Mouse (Mus musculus): Measurements from ENCODE around the gene Gm13698. TPM values are rescaled to one million over a fixed set of nuclear protein-coding genes. Genes with fewer than 3 reads are reported as not detected.

The Gm13698 gene
- total and polyA plus RNA-seq, 3 experiments, result 0.04 to 0.44 TPM; not detected in 1

- dilution Hi-C loops (cut with MboI; ENCODE audit: extremely low pct_ligation_motif_present, extremely low pct_unique_long_range_greater_than_20kb, low sequenced_read_pairs) (no loop called here), in situ Hi-C loops (cut with MboI; ENCODE audit: low pct_ligation_motif_present, low pct_unique_long_range_greater_than_20kb, low sequenced_read_pairs) (loop anchor here (25.0 kb wide), 1 partner anchor 129 kb away; the partner anchor contains the start of gene Fam171b)
- 0 out of 2 replicates have a peak within 1 kb of the TSS, but pooled peaks have one; percentile 3 for H3K9ac ChIP-seq (ENCODE audit: insufficient read depth, low read depth)
- H3K27ac ChIP-seq (ENCODE audit: insufficient read depth, low read depth), result peak within 1 kb of the TSS; percentile 18; the same call in 1 of the 2 replicates
- no peaks in the 10 kb centered on the region for H3K9me3 ChIP-seq (replicated peaks; ENCODE audit: low read length)
- peak; percentile 84 for TF ChIP-seq SIN3A (IDR thresholded peaks at IDR 0.05; ENCODE audit: low read length)
- 0 out of 2 replicates have a peak, but pooled peaks have one; percentile 34 for TF ChIP-seq HCFC1 (IDR thresholded peaks at IDR 0.05; ENCODE audit: low read depth, low read length)
- peak; percentile 38; the same call in 1 of the 2 replicates for TF ChIP-seq IRF4 (IDR thresholded peaks at IDR 0.05; ENCODE audit: low read depth, low read length)
- TF ChIP-seq CHD2 (IDR thresholded peaks at IDR 0.05; ENCODE audit: low read length), result peak; percentile 84
- TF ChIP-seq CTCF (conservative IDR thresholded peaks at IDR 0.05 in 1 of 2, IDR thresholded peaks at IDR 0.05 in 1 of 2; ENCODE audit: low read depth in 2 of 2, low read length in 2 of 2), result no peak
- TF ChIP-seq UBTF (IDR thresholded peaks at IDR 0.05; ENCODE audit: low read depth, low read length), result no peak
- 0 out of 2 replicates have a peak, but pooled peaks have one; percentile 27 for TF ChIP-seq POLR2A (IDR thresholded peaks at IDR 0.05; ENCODE audit: low read depth, low read length)
- TF ChIP-seq PAX5 (IDR thresholded peaks at IDR 0.05; ENCODE audit: low read length), result no peak
- TF ChIP-seq MAZ (IDR thresholded peaks at IDR 0.05; ENCODE audit: low read depth, low read length), result peak; percentile 81; the same call in 1 of the 2 replicates
- no peak for TF ChIP-seq RAD21 (IDR thresholded peaks at IDR 0.05; ENCODE audit: low read depth, low read length)
- 0 out of 2 replicates have a peak, but pooled peaks have one; percentile 51 for TF ChIP-seq KAT2A (IDR thresholded peaks at IDR 0.05; ENCODE audit: insufficient replicate concordance, low read length)
- peak; percentile 39; the same call in 1 of the 2 replicates for TF ChIP-seq EP300 (IDR thresholded peaks at IDR 0.05; ENCODE audit: low read length)
- no peak for TF ChIP-seq BHLHE40 (IDR thresholded peaks at IDR 0.05; ENCODE audit: low read depth, low read length)
- peak; percentile 97 for TF ChIP-seq MXI1 (IDR thresholded peaks at IDR 0.05; ENCODE audit: low read depth, low read length)
- no peak for TF ChIP-seq JUND (conservative IDR thresholded peaks at IDR 0.05; ENCODE audit: low read depth, low read length)
- no peaks in the 10 kb centered on the region for H3K79me2 ChIP-seq (replicated peaks; ENCODE audit: control insufficient read depth, extremely low read depth, insufficient read depth, poor library complexity, severe bottlenecking)
- H3K4me2 ChIP-seq (ENCODE audit: insufficient read depth, low read depth, poor library complexity, severe bottlenecking), result peak within 1 kb of the TSS; percentile 77
- no peaks in the 10 kb centered on the region for H3K27me3 ChIP-seq (replicated peaks)
- no peaks in the 10 kb centered on the region for H3K36me3 ChIP-seq (replicated peaks in 1 of 2; ENCODE audit: control insufficient read depth in 1 of 2, insufficient read depth in 1 of 2, low read length in 1 of 2)
- H3K4me3 ChIP-seq (replicated peaks in 1 of 3; ENCODE audit: low read depth in 2 of 3, low read length in 2 of 3, poor library complexity in 1 of 3), result peak within 1 kb of the TSS; percentile 15 to 56 (median 23)
- H3K4me1 ChIP-seq (ENCODE audit: control insufficient read depth in 1 of 2, insufficient read depth in 2 of 2), result peaks cover 2 to 20% of the 10 kb centered on the region in 2 experiments; a peak in 3 of 4 replicates
- peak; percentile 88 for DNase-seq (ENCODE audit: extremely low read depth)
Measured at GRCm38 (mm10) chr2:83940931-83941361, 14.5 kb upstream of the Gm13698 start, which contains the start of gene Zswim2. Zswim2 (minus strand) TSS chr2:83941228.

- Histone ChIP-seq H3K79me2 (replicated peaks; ENCODE audit: control insufficient read depth, extremely low read depth, insufficient read depth, poor library complexity, severe bottlenecking) (no peaks in the 10 kb centered on the region), H3K27me3 (replicated peaks) (no peaks in the 10 kb centered on the region), H3K4me3 (replicated peaks in 1 of 3; ENCODE audit: low read depth in 2 of 3, low read length in 2 of 3, poor library complexity in 1 of 3) (peak overlapping the region; percentile 15 to 56 (median 23)), H3K9ac (ENCODE audit: insufficient read depth, low read depth) (0 out of 2 replicates have a peak overlapping the region, but pooled peaks have one; percentile 3), H3K9me3 (replicated peaks; ENCODE audit: low read length) (no peaks in the 10 kb centered on the region), H3K36me3 (replicated peaks in 1 of 2; ENCODE audit: control insufficient read depth in 1 of 2, insufficient read depth in 1 of 2, low read length in 1 of 2) (no peaks in the 10 kb centered on the region), H3K4me2 (ENCODE audit: insufficient read depth, low read depth, poor library complexity, severe bottlenecking) (peak overlapping the region; percentile 77), H3K4me1 (ENCODE audit: control insufficient read depth in 1 of 2, insufficient read depth in 2 of 2) (peaks cover 2 to 20% of the 10 kb centered on the region in 2 experiments; a peak in 3 of 4 replicates), H3K27ac (ENCODE audit: insufficient read depth, low read depth) (no peak overlapping the region)
- in situ Hi-C loops (cut with MboI; ENCODE audit: low pct_ligation_motif_present, low pct_unique_long_range_greater_than_20kb, low sequenced_read_pairs) (loop anchor here (25.0 kb wide), 1 partner anchor 129 kb away; the partner anchor contains the start of gene Fam171b), dilution Hi-C loops (cut with MboI; ENCODE audit: extremely low pct_ligation_motif_present, extremely low pct_unique_long_range_greater_than_20kb, low sequenced_read_pairs) (no loop called here)
- no peak for DNase-seq (ENCODE audit: extremely low read depth)
- TF ChIP-seq HCFC1 (IDR thresholded peaks at IDR 0.05; ENCODE audit: low read depth, low read length) (no peak), ZNF384 (IDR thresholded peaks at IDR 0.05; ENCODE audit: low read depth, low read length) (peak; percentile 57; the same call in 1 of the 2 replicates), CTCF (conservative IDR thresholded peaks at IDR 0.05 in 1 of 2, IDR thresholded peaks at IDR 0.05 in 1 of 2; ENCODE audit: low read depth in 2 of 2, low read length in 2 of 2) (peak in 1 of 2 experiments; percentile 47; a peak in 2 of 4 replicates), RAD21 (IDR thresholded peaks at IDR 0.05; ENCODE audit: low read depth, low read length) (peak; percentile 31), ETS1 (conservative IDR thresholded peaks at IDR 0.05; ENCODE audit: low read depth, low read length) (no peak), SMC3 (IDR thresholded peaks at IDR 0.05; ENCODE audit: low read depth, low read length) (peak; percentile 26)
Measured at GRCm38 (mm10) chr2:83941378-83941777, 14.1 kb upstream of the Gm13698 start.

All from CH12.LX (cell line).